Mouse (Mus musculus) ovary, adult 18-20 months (tissue): ENCODE measurements around the gene Adgrf5.
A peak's percentile ranks its signal among the peaks of the same experiment; 100 is the strongest.
"Not testable (repeated sequence)": the region's sequence is repeated elsewhere in the genome, so short reads cannot be mapped to it uniquely, and the experiment has no call there.

Experiments
- DNase-seq: peaks from one replicate; pipeline ENCODE4 v3.0.0; 2022; ENCODE audit warnings: low spot score, mixed read lengths

The Adgrf5 gene

GRCm38 (mm10) chr17:43359826-43360619 is at the start of gene Adgrf5:
Gene Adgrf5, plus strand, starts transcription at chr17:43360451.
- DNase-seq = peak; percentile 15

- DNase-seq = no peak
These were observed 34.1 kb upstream of the Adgrf5 start for GRCm38 (mm10) chr17:43325986-43326671.

GRCm38 (mm10) chr17:43326726-43327700 is 33.2 kb upstream of the Adgrf5 start:
- peak; percentile 26 for DNase-seq

- DNase-seq = no peak
These were observed 32.4 kb upstream of the Adgrf5 start for GRCm38 (mm10) chr17:43327810-43328209.

- DNase-seq = no peak
These were observed 31.0 kb upstream of the Adgrf5 start for GRCm38 (mm10) chr17:43329216-43329615.

- DNase-seq = peak; percentile 64
These were observed 30.5 kb upstream of the Adgrf5 start for GRCm38 (mm10) chr17:43329761-43330183.

- no peak for DNase-seq
These were observed 27.6 kb upstream of the Adgrf5 start for GRCm38 (mm10) chr17:43332686-43333085.

GRCm38 (mm10) chr17:43334074-43334473 is 26.2 kb upstream of the Adgrf5 start:
- no peak for DNase-seq

GRCm38 (mm10) chr17:43337643-43338042 is 22.6 kb upstream of the Adgrf5 start:
- DNase-seq = no peak

GRCm38 (mm10) chr17:43338279-43338678 is 22.0 kb upstream of the Adgrf5 start:
- DNase-seq = no peak

GRCm38 (mm10) chr17:43346499-43346898 is 13.8 kb upstream of the Adgrf5 start:
- not testable (repeated sequence) for DNase-seq

GRCm38 (mm10) chr17:43357902-43358539 is 2.2 kb upstream of the Adgrf5 start:
- DNase-seq = no peak

GRCm38 (mm10) chr17:43361021-43361420 is 770 bp downstream of the Adgrf5 start:
- no peak for DNase-seq

GRCm38 (mm10) chr17:43362362-43362761 is 2.1 kb downstream of the Adgrf5 start:
- DNase-seq = no peak

GRCm38 (mm10) chr17:43362881-43363280 is 2.6 kb downstream of the Adgrf5 start:
- no peak for DNase-seq

- no peak for DNase-seq
These were observed 3.7 kb downstream of the Adgrf5 start for GRCm38 (mm10) chr17:43363921-43364320.

- DNase-seq = peak; percentile 23
These were observed 5.0 kb downstream of the Adgrf5 start for GRCm38 (mm10) chr17:43365297-43365696.

GRCm38 (mm10) chr17:43366486-43366885 is 6.2 kb downstream of the Adgrf5 start:
- DNase-seq = no peak

GRCm38 (mm10) chr17:43368171-43368576 is 7.9 kb downstream of the Adgrf5 start:
- DNase-seq = no peak

GRCm38 (mm10) chr17:43372604-43373003 is 12.4 kb downstream of the Adgrf5 start:
- no peak for DNase-seq

- no peak for DNase-seq
These were observed 13.8 kb downstream of the Adgrf5 start for GRCm38 (mm10) chr17:43374020-43374419.

GRCm38 (mm10) chr17:43376527-43376926 is 16.3 kb downstream of the Adgrf5 start:
- DNase-seq = no peak
